Comparison of ENCODE assay signal across 8 mouse cellular contexts in the genomic region with DNA sequence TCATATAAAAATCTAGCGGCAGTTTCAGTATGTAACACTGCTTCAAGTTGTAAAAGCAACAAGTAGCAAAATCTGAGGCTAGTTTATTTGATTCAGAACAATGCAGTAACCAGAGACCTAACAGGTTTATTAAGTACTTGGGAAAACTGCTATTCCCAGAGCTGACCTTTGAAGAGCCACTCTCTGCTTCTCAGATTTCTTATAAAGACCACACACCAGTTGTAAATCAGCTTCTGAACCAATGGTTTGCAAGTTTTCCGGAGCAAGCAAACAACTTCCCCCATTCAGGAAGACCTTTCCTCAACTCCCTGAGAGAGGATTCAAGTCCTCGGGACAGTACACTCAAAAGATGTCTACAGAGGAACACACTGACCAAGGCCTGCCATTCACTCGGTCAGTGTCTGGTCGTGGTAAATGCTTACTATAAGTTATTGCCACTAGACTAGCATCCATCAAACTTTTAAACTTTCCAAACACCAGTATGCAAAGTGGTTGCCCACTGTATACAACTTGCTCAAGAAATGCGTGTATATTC. TPM values are rescaled to one million over a fixed set of nuclear protein-coding genes. Genes with fewer than 3 reads are reported as not detected.
A peak's percentile ranks its signal among the peaks of the same experiment; 100 is the strongest.
DNase-seq lines count a peak whose midpoint lies in the region; ATAC-seq and TF ChIP-seq lines count a peak whose summit lies in the region.

No protein-coding gene starts in this region.

- no peaks in the 10 kb centered on the region for H3K9me3 ChIP-seq in lung, embryonic 15.5 days
- no peaks in the 10 kb centered on the region for H3K9me3 ChIP-seq in limb, embryonic 14.5 days (ENCODE audit: control insufficient read depth, low read length)
- no peaks in the 10 kb centered on the region for H3K9me3 ChIP-seq in stomach, embryonic 14.5 days (ENCODE audit: control insufficient read depth, low read depth, low read length)

- H3K4me3 ChIP-seq in lung, embryonic 15.5 days = peak overlapping the region; percentile 86
- H3K4me3 ChIP-seq in embryonic fibroblast, embryonic 13.5 days (ENCODE audit: insufficient read depth, low read length) = peak overlapping the region; percentile 68
- peak overlapping the region; percentile 91 for H3K4me3 ChIP-seq in limb, embryonic 14.5 days (replicated peaks; ENCODE audit: low read length)
- H3K4me3 ChIP-seq in stomach, embryonic 14.5 days (ENCODE audit: low read depth, low read length) = peak overlapping the region; percentile 90

- H3K4me1 ChIP-seq in lung, embryonic 15.5 days = peaks cover 40% of the 10 kb centered on the region
- H3K4me1 ChIP-seq in embryonic fibroblast, embryonic 13.5 days (ENCODE audit: control insufficient read depth, insufficient read depth, low read length) = peaks cover 8% of the 10 kb centered on the region; the same call in 1 of the 2 replicates
- peaks cover 40% of the 10 kb centered on the region for H3K4me1 ChIP-seq in limb, embryonic 14.5 days (ENCODE audit: control insufficient read depth, insufficient read depth, low read length)
- H3K4me1 ChIP-seq in stomach, embryonic 14.5 days (ENCODE audit: control insufficient read depth, insufficient read depth, low read length) = peaks cover 24% of the 10 kb centered on the region

- H3K36me3 ChIP-seq in lung, embryonic 15.5 days = peaks cover 4% of the 10 kb centered on the region; the same call in 1 of the 2 replicates
- H3K36me3 ChIP-seq in limb, embryonic 14.5 days (ENCODE audit: control insufficient read depth, insufficient read depth, low read length) = peaks cover 3% of the 10 kb centered on the region; the same call in 1 of the 2 replicates
- H3K36me3 ChIP-seq in stomach, embryonic 14.5 days (ENCODE audit: control insufficient read depth, insufficient read depth, low read length) = no peaks in the 10 kb centered on the region

- no peak for DNase-seq in lung, postnatal 4 days
- DNase-seq in limb, embryonic 14.5 days (ENCODE audit: low spot score) = no peak
- no peak for DNase-seq in frontal cortex, adult 2 months (ENCODE audit: extremely low spot score in 1 of 2, low spot score in 1 of 2)
- DNase-seq in spleen, adult 12 weeks (ENCODE audit: low spot score) = no peak
- no peak for DNase-seq in Muller cell, postnatal 12 days (ENCODE audit: inconsistent ontology term)

- H3K4me2 ChIP-seq in lung, embryonic 15.5 days = peak overlapping the region; percentile 57
- peak overlapping the region; percentile 75 for H3K4me2 ChIP-seq in limb, embryonic 14.5 days (replicated peaks; ENCODE audit: low read depth, low read length, severe bottlenecking)
- H3K4me2 ChIP-seq in stomach, embryonic 14.5 days (replicated peaks; ENCODE audit: low read depth, low read length) = peak overlapping the region; percentile 74

- H3K27ac ChIP-seq in lung, embryonic 15.5 days = peak overlapping the region; percentile 96; the same call in 1 of the 2 replicates
- no peak overlapping the region for H3K27ac ChIP-seq in embryonic fibroblast, embryonic 13.5 days (ENCODE audit: insufficient read depth, low read length)
- H3K27ac ChIP-seq in limb, embryonic 14.5 days (replicated peaks; ENCODE audit: low read depth, low read length) = 0 out of 2 replicates have a peak overlapping the region, but pooled peaks have one; percentile 98
- H3K27ac ChIP-seq in stomach, embryonic 14.5 days (ENCODE audit: low read length) = peak overlapping the region; percentile 45; the same call in 1 of the 2 replicates

- 12% methylated on average over 6 of the region's 6 CpGs for WGBS in lung, embryonic 15.5 days
- 3% methylated on average over 6 of the region's 6 CpGs for WGBS in limb, embryonic 14.5 days
- WGBS in stomach, embryonic 14.5 days = 14% methylated on average over 6 of the region's 6 CpGs

- H3K27me3 ChIP-seq in lung, embryonic 15.5 days = no peaks in the 10 kb centered on the region
- no peaks in the 10 kb centered on the region for H3K27me3 ChIP-seq in limb, embryonic 14.5 days (ENCODE audit: control insufficient read depth, insufficient read depth, low read length)
- H3K27me3 ChIP-seq in stomach, embryonic 14.5 days (ENCODE audit: control insufficient read depth, insufficient read depth, low read length) = no peaks in the 10 kb centered on the region

- no peak for TF ChIP-seq CTCF in embryonic fibroblast, embryonic 13.5 days (IDR thresholded peaks at IDR 0.05; ENCODE audit: borderline replicate concordance, insufficient read depth, low read length)

- H3K9ac ChIP-seq in lung, embryonic 15.5 days = peak overlapping the region; percentile 96
- peak overlapping the region; percentile 98 for H3K9ac ChIP-seq in limb, embryonic 14.5 days (ENCODE audit: low read depth, low read length, severe bottlenecking)
- peak overlapping the region; percentile 98; the same call in 1 of the 2 replicates for H3K9ac ChIP-seq in stomach, embryonic 14.5 days (replicated peaks; ENCODE audit: low read depth, low read length)

- no peak for ATAC-seq in lung, embryonic 15.5 days (ENCODE audit: borderline replicate concordance, extremely low read depth, low FRiP score, low TSS enrichment)
- ATAC-seq in limb, embryonic 14.5 days (ENCODE audit: low FRiP score, low read depth) = no peak
- no peak for ATAC-seq in stomach, embryonic 14.5 days (ENCODE audit: insufficient number of reproducible peaks, insufficient read depth, low FRiP score, low read depth)

- TF ChIP-seq POLR2A in embryonic fibroblast, embryonic 13.5 days (IDR thresholded peaks at IDR 0.05; ENCODE audit: low read depth, low read length) = no peak
- no peak for TF ChIP-seq POLR2A in limb, embryonic 14.5 days (IDR thresholded peaks at IDR 0.05; ENCODE audit: borderline replicate concordance, extremely low read depth, insufficient read depth, insufficient read length)

RNA-seq across cellular contexts. Expression of gene Fbxl17, which starts 1.6 kb away (rescaled TPM):
- 5.8 and 6.1 TPM in 2 replicates for polyA plus RNA-seq in lung, embryonic 15.5 days (2015; fragmentation: Nextera tagmentation; extraction: Ambion mirVana)
- 27.5 and 28.1 TPM in 2 replicates for polyA plus RNA-seq in embryonic fibroblast, embryonic 13.5 days (2011; ENCODE audit: insufficient read length, low read depth, missing spikeins)
- 12.6 and 13.3 TPM in 2 replicates for polyA plus RNA-seq in limb, embryonic 14.5 days (2012; rRNA removed)
- polyA plus RNA-seq in limb, embryonic 14.5 days (2014; fragmentation: Nextera tagmentation; extraction: Ambion mirVana) = 12.9 and 14.7 TPM in 2 replicates
- 7.5 and 9.9 TPM in 2 replicates for polyA plus RNA-seq in stomach, embryonic 14.5 days (2014; fragmentation: Nextera tagmentation; extraction: Ambion mirVana)
- 25.1 and 27.0 TPM in 2 replicates for polyA plus RNA-seq in frontal cortex, adult 2 months (2012; rRNA removed)
